Mouse (Mus musculus): ENCODE measurements around the gene Cphx1.
"Not testable (repeated sequence)": the region's sequence is repeated elsewhere in the genome, so short reads cannot be mapped to it uniquely, and the experiment has no call there.

DNA sequence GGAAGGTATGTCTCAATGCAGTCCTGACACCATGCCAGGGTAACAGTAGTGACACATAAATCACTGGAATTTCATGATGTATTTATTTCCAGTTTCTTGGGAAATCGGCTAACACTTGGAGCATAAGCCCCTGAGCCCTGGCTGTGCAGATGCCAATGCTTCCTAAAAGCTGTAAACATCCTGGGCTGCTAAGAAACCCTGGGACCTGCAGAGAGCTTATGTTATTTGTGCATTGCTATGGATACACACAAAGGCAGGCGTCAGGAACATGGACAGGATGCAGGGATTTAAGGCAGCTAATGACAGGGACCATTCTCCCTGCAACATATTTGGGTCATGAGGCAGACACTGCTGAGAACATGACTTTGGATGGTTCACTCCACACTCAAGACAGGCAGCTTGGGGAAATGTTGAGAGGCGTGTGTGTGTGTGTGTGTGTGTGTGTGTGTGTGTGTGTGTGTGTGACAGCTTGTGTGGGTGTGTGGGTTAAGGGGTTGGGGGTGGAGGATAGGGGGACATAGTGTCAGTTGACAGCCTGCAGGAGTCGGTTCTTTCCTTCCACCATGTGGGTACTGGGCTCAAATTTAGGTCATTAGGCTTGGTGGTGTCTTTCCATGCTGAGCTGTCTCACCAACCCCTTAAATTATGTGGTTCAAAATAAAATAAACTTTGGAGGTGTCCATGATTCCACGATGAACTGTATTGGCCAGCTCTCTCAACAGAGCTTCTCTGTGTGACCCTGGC lies 19.5 kb upstream of the Cphx1 start:
- TF ChIP-seq POLR2A (IDR thresholded peaks at IDR 0.05; ENCODE audit: low read depth, low read length); CTCF (IDR thresholded peaks at IDR 0.05; ENCODE audit: extremely low read depth, insufficient read depth, insufficient read length, insufficient replicate concordance): not testable (repeated sequence)

Measured in spleen, adult 2 months (tissue).